Mouse (Mus musculus) cerebellum, adult 11-12 months (tissue): ENCODE data around the gene Tnr.
A peak's percentile ranks its signal among the peaks of the same experiment; 100 is the strongest.

Source experiments
- DNase-seq: peaks from one replicate; pipeline ENCODE4 v3.0.0; 2022

Tnr gene

DNA sequence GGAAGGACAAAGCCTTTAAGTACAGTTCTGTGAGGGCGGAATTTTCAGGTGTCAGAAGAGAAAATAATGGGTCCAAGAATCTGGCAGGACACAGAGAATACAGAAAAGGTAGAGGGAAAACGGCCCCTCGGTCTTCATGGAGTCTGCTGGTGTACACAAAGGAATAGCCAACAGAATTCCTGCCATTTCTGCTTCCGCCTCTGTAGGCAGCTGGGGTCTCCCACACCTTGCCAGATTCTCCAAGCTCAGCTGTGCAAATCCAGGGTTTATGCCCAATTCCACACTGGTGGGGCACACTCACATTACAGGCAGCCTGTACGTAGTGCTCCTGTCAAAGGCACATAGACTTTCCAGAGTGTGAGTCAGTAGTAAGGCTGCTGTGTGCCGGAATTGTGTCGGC, 43.6 kb downstream of the Tnr start:
- DNase-seq, result no peak

DNA sequence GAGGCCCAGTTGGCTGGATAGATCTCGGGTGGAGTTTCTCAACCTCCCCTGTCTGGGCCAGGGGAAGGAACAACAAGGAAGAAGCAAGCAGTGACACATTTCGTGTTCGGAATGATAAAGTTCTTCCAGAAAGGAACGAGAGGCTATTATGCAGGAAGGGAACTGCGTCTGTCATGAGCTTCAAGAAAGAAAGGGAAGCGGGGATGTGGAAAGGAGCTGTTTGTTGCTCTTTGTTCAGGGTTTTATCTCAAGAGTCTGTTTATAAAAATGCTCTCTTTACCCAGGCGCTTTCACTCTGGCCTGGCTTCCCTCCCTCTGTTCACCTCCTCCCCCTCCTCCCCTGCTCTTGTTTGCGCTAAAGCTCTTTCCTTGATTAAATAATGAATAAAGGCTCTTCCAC, 46.7 kb downstream of the Tnr start:
- DNase-seq, result no peak

DNA sequence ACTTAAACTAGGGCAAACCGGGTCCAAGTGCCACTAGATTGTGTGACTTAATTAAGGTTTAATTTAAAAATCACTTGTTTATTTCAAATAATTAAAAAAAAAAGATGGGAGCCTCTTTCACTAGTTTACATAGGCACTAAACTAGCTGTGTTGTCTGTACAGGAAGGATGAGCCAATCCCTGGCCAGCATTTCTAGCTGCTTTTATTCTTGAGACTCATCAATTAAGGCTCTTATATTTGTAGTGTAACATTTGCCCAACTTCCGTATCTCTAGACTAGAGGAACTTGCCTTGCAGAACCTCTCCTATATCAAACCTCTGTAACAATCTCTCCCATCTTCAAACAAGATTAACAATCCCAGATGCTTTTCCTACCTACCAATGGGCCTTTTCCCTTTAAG, 47.3 kb downstream of the Tnr start:
- DNase-seq, result no peak

DNA sequence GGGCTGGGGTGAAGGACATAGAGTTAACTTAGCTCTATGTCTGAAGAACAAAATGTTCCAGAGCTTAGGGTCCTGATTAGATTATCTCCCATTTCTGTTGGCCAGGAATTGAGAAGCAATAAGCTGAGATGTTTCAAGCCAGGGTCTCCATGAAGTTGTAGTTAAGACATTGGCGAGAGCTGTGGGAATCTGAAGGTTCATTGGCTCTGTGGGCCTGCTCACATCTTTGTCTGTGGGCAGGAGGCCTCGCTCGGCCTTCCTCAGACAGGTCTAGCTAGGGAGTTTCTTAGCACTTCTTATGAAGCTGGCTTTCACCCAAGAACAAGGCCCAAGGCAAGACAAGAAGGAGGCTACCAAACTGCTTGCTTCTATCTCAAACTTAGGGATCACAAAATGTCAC, 48.4 kb downstream of the Tnr start:
- no peak for DNase-seq

DNA sequence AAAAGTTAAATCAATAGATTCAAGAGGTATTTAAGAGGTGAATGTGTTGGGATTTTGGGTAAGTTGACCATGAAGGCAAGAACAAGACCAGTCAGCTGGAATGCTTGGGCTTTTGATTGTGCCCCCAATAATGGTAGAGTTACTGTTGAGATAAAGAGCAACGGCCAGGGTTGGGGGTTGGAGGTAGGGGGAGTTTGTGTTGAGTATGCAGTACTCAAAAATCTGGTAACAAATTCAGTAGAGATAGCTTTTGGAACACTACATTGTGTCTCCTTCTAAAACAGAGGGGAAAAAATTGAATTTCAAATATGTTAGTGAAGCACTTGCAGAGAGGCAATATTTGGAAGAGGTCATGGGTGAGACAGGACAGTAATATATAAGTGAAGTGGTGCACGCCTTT, 49.5 kb downstream of the Tnr start:
- DNase-seq, result no peak

DNA sequence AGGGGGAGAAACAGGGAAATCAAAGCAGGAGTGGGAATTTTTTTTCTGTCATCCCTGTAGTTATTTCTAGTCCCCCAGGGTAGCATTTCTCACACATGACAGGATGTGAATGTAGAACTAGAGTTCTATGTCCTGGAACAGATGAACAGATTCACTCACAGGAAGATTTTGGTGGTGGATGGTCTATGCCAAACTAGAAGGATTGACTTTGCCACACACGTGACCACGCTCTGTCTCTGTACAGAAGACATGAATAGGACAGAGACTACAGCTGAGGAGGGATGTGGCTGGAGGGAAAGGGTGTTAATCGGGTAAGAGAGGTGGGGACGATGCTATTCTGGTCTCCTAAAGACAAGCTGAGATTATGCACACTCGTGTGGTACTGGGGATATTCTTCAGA, 51.1 kb downstream of the Tnr start:
- DNase-seq, result no peak

DNA sequence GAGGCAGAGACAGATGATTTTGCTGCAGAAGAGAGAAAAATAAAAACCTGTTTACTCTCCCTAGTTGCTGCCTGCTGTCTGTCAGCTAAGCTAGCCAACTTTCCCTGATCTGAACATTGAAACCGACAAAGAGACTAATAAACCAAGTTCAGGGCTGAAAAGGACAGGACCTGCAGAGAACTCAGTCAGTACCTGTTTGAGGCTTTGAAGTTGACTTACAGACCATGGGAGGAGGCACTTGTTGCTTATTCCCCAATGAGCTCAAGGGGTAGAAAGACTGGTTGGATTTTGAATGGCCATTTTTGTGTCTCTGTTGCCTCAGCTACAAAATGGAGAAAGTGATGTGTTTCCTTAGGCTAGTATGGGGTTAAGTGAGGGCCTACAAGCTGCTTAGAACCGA, 52.7 kb downstream of the Tnr start:
- DNase-seq, result no peak

DNA sequence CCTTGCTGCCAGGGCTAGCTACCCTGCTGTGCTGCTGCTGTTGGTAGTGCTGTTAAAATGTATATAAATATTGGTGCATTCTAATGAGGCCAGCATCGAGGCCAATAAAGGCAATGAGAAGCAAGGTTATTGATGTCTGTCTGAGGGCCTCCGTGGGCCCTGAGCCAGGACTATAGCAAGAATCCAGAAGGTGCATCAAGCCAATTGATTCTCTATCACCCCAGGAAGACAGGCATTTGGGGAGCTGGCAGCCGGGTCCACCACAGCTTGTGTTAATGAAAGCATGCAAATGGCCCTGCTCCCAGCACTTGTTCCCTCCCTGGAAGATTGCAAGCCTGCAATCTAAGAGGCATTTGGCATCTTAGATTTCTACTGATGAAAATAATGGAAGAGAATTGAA, 54.8 kb downstream of the Tnr start:
- peak; percentile 26 for DNase-seq

DNA sequence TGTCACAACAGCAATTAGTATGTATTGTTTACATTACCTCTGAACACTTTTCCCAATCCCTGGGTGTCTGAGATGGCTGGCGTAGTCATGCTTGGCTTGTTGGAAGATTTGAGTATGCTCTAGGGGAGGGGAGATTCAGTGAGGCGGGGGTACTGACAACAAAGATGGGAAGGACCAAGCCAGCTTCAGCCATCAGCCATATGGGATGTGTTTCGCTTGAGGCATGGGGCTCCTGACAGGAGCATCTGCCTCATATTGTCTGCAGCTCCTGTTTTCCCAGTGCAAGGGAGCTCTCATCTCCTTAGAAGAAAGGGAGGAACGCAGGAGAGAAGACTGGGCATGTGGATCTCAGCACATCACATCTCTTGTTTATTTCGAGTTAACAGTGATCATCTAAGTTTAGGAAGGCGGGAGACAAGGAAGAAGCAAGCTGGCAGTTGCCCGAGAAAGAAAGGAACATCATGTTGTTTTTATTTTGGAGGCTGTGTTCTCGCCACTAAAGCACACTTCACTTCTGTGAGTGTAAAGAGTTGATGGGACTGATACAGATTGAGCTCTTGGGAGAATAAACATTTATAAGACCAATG, 56.9 kb downstream of the Tnr start:
- DNase-seq, result no peak

DNA sequence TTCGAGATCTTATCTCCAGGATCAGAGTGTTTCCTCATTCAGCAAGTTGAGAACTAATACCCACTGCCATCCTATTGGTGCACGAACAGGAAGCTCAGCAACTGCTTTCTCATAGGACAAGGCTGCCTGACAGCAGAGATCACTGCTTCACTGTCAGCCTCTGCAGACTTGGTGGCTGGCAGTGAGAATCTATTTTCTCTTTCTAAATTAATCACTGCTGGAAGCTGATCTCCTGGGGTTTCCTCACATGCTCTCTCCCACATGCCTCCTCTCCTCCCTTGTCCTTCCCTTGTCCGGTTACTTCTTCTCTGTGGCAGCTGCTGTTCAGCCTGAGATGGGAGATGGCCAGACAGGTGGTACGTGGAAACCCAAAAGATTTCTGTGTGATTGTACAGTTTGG, 60.3 kb downstream of the Tnr start:
- DNase-seq, result no peak

DNA sequence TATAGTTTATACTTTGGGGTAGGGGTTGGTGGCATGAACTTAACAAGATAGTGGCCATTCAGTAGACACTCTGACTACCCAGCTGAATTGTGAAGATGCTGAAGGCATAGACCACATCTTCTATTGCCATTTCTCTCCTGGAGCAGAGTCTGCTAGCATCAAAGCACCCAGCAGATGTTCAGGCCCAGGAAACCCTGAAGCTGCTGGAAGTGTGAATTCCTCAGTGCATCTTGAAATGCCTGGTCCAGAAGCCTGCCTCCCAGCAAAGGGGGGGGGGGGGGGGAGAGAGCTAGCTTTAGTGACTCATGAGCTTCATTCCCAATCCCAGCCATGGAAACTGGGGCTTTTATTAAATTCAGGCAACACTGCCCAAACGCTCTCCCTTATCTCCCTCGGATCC, 65.2 kb downstream of the Tnr start:
- no peak for DNase-seq

DNA sequence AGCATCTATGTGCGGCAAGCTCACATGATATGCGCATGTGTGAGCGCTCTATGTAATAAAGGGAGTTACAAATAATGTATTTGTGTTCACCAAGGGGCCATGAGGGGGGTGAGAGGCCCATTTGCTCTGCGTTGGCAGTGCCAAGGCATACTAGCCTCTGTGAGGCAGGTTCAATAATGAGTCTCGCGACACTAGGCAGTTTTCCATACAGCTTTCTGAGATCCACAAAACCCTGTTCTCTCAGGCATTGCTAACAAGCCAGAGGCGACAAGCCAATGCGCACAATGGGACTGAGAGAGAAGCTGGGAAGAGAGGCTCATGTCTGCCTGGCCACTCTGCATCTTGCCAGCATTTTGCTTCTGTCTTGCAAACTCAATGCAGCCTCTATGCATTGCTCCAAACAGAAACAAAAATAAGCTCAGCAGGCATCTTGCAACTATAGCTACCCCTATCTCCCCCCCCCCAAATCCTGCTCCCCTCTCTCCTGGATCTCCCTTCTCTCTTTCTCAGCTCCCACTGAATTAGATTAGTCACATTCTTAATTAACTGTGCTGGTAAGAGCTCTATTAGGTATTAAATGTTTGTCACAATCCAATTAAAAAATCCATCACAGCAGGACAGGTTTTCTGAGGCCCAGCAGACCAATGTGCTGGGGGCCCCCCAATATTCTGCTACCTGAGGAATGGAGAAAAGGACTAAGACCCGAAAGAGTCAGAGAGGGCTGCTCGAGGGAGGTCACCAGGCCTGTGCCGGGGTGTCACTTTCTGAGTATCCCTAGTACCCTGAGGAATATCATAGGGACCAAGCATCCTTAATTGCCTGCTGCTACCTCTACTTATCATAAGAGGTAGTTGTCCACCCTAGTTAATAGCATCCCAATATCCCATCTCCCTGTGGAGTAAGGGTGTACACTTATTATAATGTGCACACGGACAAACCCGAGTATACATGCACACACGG, 70.8 kb downstream of the Tnr start:
- peak; percentile 19 for DNase-seq

DNA sequence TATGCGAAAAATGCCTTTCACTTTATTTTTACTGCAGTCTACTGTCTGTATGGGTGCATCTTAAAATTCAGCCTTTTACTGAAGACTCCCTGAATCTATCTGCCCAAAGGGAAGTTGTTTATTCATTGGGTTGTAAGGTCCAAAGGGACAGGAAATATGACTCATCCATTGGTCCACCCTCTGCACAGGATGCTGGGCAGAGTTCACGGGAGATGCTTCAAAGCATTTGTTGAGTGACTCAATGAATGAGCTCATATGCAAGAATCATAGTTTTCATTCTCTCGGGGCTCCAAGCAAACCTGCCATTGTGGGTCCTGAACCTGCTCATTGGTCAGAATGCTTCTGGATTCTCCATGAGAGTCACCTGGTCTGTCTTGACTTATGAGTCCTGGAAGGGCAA, 72.2 kb downstream of the Tnr start:
- no peak for DNase-seq

DNA sequence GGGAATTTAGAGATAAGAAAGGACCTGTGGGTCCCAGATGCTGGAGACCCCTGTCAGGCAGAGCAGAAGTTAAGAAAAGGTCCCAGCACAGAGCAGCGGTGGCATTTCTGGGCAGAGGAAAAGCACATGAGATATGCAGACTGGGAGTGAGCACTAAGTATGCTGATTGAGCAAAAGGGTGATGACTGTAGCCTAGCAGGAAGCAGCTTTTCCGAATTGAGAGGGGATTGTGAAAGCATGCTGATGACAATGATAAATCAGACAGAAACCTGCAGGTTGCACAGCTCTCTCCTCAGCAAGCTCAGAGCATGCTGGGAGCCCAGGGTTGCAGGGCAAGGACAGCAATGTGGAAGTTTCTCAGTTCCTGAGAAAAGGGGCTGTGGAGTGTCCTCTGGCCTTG, 73.1 kb downstream of the Tnr start:
- no peak for DNase-seq

DNA sequence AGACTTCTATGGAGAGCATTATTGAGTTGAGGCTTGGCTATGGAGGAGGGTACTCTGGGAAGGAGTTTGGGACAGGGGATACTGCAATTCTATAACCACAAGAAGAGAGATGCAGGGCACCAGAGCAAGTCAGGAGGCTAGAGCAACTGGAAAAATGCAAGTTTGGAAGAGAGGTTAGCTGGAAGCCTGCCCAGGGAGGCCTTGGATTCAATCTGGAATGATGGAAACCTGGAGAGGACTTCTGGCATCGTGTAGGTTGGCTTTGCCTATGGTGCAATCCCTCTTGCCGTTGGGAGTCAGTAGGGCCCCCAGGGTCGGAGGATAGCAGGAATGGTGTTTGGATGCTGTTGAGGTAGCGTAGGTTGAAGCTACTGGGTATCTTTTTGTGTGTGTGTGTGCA, 90.0 kb downstream of the Tnr start:
- DNase-seq, result no peak

DNA sequence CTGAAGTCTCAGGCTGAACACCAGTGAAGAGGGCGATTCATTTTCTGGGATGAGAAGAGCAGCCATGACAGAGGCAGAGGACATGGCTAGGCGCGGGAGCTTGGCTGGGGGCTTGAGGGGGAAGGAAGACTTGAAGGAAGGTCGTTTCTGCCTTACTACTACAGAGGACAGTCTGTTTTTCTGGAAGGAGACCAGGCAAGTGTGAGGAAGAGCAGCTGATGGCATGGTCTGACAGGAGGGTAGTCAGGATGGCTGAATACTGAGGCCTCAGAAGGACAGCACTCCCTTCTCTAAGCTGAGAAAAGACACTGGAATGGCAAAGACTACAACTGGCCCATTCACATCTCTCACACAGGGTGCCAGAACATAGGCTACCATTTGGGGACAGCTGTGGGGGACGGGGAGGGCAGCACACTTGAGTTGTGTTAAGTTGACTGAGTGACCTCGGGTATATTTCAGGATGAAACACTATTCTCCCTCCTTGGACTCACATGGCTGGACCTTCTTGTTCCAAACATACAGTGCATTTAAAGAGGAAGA, 90.6 kb downstream of the Tnr start:
- DNase-seq, result no peak

DNA sequence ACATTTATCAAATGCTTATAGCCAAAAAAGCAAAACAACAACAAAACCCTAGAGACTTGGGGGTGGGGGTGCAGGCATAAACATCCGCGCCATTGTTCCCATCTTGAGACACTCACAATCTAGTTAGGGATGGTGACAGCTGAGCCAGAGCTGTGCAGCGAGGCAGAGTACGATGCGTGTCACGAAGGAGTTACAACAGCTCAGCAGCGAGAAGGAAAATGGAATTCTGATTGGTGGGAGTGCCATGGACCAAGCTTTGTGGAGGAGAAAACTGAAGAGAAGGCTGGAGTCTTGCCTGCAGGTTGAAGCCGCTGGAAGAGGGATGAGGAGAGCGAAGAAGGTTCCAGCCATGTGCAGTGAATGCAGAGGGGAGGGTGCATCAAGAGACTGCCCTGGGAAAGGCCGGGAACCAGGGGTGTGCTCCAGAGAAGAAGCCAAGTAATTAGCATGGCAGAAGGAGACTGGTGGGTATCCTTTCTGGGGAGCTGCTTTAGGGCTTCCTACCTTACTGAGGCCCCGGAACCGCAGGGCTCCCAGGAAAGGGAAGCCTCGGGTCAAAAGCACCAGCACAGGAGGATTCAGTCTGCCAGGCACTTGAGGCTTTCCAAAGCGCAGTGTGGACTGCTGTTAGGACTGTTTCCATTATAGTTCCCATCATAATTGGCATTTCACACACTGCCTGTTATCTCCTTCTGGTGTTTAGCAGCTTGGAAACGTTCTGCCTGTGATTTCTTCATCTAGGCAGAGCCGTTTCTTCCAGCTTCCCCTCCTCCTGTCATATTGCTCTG, 91.3 kb downstream of the Tnr start:
- DNase-seq, result peak; percentile 20

DNA sequence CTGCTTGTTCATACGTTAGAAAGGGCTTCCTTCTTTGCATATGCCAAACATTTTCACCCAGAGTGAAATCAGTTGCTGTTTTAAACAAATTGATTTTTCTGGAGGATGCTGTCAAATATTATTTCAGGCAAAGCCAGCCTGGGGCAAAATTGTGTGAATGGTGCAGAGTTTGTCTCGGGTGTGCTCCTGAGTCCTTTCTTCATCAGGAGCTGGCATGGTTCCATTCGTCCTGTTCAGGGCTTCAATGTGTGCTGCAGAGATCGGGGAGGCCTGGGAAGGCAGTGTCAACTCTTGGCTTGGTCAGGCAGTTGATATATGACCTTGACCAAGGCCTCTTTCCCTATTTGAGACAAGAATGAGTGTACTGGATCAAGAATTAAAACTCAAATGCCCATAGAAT, 92.1 kb downstream of the Tnr start:
- peak; percentile 12 for DNase-seq

DNA sequence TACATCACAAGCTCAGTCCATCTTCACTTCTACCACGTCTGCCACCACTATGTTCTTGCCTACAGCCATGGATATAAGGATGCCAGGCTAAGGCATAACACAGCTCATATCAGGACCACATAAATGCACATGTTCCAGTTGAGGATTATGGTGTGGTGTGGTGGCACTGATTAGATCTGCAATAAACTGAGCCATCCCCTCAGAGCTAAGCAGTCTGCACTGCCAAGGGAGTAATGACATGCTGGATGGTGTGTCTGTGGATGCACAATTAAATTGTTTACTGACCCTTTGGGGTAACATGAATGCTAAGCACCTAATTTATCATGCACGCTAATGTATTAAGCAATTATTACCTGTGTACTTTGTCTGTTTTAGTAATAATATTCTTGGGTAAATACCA, 95.6 kb downstream of the Tnr start:
- no peak for DNase-seq

DNA sequence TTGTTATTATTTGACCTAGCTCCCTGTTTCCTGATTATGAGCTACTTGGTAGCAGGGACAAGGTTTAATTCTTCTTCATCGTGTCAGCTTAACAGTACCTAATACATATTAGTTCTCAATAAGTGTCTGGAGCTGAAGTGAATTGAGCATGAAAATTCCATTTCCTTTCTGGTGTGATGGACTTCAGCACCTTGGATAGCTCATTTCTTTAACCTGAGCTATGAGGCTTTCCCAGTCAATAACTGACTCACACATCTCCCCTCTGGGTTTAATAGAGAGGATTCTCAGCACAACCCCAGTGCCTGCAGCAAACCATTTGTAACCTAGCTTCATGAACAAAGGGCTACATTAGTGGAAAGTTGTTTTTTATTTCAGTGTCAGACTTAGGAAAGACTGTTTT, 97.8 kb downstream of the Tnr start:
- no peak for DNase-seq

DNA sequence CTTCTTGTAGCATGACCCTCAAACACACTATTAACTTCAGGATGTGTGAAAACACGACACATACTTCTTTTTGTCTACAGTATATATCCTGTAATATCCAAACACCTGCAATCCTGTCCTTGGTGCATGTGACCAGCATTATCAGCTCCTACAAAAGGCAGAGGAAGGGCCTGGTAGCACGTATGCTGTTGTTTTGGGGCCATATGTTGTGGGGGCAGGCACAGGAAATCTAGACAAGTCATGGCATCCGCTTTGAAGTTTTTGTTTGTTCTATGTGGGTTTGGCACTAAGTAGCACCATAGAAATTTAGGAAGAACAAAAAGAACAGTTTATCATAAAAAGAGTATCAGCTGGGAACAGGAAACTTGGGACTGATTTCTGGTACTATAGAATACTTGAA, 105.5 kb downstream of the Tnr start:
- DNase-seq, result no peak

DNA sequence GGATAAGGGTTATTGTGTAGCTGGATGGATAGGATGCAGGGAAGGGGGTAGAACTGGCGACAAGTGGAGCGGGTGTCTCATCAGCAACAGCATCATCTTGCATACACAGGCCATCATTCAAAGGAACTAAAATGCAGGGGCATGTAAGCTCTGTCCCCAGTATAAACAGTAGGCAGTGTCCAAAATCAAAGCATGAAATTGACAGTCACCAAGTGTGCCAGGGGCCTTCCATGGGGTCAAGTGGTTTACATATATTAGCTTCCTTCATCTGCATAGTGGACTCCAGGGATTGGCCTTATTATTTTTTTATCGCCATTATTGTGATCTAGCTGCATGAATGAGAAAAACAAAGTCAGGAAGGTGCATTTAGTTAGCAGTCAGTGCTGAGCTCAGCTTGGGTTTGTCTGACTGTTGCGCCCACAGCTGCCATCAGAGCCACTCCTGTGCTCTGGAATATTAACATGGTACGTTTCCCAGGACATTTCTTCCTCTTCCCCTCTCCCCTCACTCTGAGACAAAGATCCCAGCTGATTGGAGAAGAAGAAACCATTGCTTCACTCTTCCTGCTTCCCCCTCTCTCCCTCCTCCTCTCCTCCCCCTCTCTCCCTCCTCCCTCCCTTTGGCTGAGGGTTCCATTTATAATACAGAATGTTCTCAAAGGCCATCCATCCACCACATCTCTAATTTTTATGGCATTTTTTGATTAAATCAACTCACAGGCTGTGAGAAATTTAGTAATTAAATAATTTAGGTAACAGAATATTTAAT, 106.4 kb downstream of the Tnr start:
- DNase-seq, result no peak

DNA sequence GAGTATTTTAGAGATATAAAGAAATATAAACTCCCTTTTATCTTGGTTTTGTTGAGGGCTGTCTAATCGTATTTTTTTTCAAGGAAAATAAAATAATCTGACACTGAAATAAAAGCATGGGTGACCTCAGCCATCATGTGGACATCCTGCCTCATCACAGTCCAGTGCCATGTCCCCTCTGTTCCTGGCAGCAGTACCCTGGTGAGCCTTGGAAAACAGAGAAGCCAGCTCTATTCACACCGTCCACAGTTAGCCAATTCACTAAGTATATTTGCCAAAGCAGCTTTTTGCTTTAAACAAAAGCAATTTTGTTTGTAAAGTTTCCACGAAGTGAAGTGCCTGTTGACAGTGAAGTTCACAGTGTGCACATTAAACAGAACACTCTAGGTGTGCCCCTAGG, 109.0 kb downstream of the Tnr start:
- DNase-seq, result no peak
